Mouse (Mus musculus): ENCODE measurements around the gene Ccdc63. TPM values are rescaled to one million over a fixed set of nuclear protein-coding genes. Genes with fewer than 3 reads are reported as not detected.
"Not testable (repeated sequence)": the region's sequence is repeated elsewhere in the genome, so short reads cannot be mapped to it uniquely, and the experiment has no call there.

Gene Ccdc63
- polyA plus RNA-seq, 1 experiment = not detected

DNA sequence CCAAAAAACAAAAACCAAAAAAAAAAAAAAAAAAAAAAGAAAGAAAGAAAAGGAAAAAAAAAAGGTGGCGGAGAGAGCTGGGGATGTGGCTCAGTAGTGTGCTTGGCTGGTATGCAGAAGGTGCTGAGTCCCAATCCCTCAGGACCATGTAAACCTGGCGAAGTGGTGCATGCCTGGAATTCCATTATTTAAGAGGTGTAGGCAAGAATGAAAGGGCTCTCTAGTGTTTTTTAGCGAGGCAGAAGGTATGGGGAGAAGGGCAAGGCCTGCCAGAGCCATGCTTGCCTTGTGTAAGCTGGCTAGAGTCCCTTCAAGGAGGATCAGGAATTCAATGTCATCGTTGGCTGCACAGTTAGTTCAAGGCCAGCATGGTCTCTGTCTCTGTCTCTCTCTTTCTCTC is 4.2 kb upstream of the Ccdc63 start:
- no peak overlapping the region for H3ac ChIP-seq (ENCODE audit: control insufficient read depth, insufficient read length)
- TF ChIP-seq E2F4 (IDR thresholded peaks at IDR 0.05; ENCODE audit: insufficient read depth) (no peak), POLR2A (IDR thresholded peaks at IDR 0.05; ENCODE audit: insufficient read length, low read depth) (no peak)
- H3K79me2 ChIP-seq (ENCODE audit: control insufficient read depth, insufficient read depth) = no peaks in the 10 kb centered on the region
- H3K36me3 ChIP-seq (ENCODE audit: control insufficient read depth, insufficient read depth) = no peaks in the 10 kb centered on the region
- no peaks in the 10 kb centered on the region for H3K27me3 ChIP-seq (ENCODE audit: control insufficient read depth, insufficient read depth, insufficient read length)
- H3K4me3 ChIP-seq = no peak overlapping the region
- H3K4me2 ChIP-seq (ENCODE audit: low read depth) = no peak overlapping the region

DNA sequence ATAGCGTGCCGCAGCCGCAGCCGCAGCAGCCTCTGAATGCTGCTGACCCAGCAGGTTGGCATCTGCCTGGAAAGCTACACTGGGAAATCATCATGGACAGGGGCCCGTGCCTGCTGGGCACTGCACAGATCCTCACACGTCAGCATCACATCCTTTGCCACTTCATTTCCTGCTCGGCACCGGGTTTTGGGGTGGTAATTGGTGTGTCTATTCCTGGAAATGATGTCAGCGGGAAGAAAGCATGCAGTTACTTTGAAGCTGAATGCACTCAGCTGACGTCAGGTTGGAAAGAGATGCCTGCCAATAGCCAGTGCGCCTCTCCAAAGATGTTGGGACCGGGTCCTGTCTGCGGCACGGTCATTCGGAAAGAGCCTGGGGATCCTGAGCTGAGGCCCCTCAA is 2.9 kb upstream of the Ccdc63 start:
- H3ac ChIP-seq (ENCODE audit: control insufficient read depth, insufficient read length) = no peak overlapping the region
- no peak overlapping the region for H3K4me3 ChIP-seq
- no peak overlapping the region for H3K4me2 ChIP-seq (ENCODE audit: low read depth)
- TF ChIP-seq SRF (IDR thresholded peaks at IDR 0.05; ENCODE audit: control insufficient read depth, insufficient read length, low read depth) (no peak), MYOD1 (IDR thresholded peaks at IDR 0.05; ENCODE audit: control insufficient read depth in 1 of 3, insufficient read length in 2 of 3, low read depth in 2 of 3) (no peak), REST (IDR thresholded peaks at IDR 0.05; ENCODE audit: insufficient read depth, insufficient read length) (no peak)
- H3K79me2 ChIP-seq (ENCODE audit: control insufficient read depth, insufficient read depth) = no peaks in the 10 kb centered on the region
- H3K27me3 ChIP-seq (ENCODE audit: control insufficient read depth, insufficient read depth, insufficient read length) = no peaks in the 10 kb centered on the region
- H3K36me3 ChIP-seq (ENCODE audit: control insufficient read depth, insufficient read depth) = no peaks in the 10 kb centered on the region

DNA sequence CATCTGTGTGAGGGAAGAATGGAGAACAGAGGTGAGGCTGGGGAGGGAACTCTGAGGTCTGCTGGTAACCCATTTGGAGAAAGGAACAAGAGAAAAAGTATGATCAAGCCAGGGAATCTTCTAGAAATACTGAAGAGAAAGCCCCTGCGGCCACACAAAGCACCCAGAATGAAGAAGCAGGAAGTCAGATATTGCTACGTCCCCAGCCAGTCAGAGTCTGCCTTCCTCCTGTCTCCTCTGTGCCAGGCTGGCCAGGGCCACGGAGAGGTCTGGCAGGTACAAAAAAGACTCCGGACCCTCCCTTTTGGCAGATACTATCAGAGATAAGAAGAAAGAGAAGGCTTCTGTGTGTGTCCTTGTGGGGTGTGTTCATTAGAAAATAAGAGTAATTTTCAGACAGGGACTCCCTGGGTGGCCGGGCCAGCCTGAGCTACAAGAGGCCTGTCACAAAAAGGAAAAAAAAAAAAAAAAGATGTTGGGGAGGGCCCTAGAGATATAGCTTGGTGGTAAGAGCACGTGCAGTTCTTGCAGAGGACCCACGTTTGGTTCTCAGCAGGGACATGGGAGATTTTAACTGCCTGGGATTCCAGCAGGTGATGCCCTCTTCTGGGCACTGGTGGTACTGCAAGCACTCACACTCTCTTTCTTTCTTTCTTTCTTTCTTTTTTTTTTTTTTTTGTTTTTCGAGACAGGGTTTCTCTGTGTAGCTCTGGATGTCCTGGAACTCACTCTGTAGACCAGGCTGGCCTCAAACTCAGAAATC is 1.8 kb upstream of the Ccdc63 start:
- no peak for TF ChIP-seq MYOD1 (IDR thresholded peaks at IDR 0.05; ENCODE audit: control insufficient read depth in 1 of 3, insufficient read length in 2 of 3, low read depth in 2 of 3)
- no peak for TF ChIP-seq REST (IDR thresholded peaks at IDR 0.05; ENCODE audit: insufficient read depth, insufficient read length)
- TF ChIP-seq CEBPB (IDR thresholded peaks at IDR 0.05; ENCODE audit: insufficient read depth, poor library complexity, severe bottlenecking) = no peak
- TF ChIP-seq SRF (IDR thresholded peaks at IDR 0.05; ENCODE audit: control insufficient read depth, insufficient read length, low read depth) = no peak
- no peak for TF ChIP-seq MAX (IDR thresholded peaks at IDR 0.05; ENCODE audit: low read depth)
- TF ChIP-seq MYOG (IDR thresholded peaks at IDR 0.05; ENCODE audit: control insufficient read depth in 1 of 3, insufficient read depth in 1 of 3, insufficient read length in 2 of 3, low read depth in 2 of 3) = no peak
- TF ChIP-seq E2F4 (IDR thresholded peaks at IDR 0.05; ENCODE audit: insufficient read depth) = no peak
- TF ChIP-seq TCF12 (IDR thresholded peaks at IDR 0.05; ENCODE audit: insufficient read depth, poor library complexity, severe bottlenecking) = no peak
- no peak for TF ChIP-seq USF1 (IDR thresholded peaks at IDR 0.05; ENCODE audit: low read depth)
- TF ChIP-seq POLR2AphosphoS2 (IDR thresholded peaks at IDR 0.05; ENCODE audit: insufficient read length, low read depth) = no peak
- TF ChIP-seq POLR2A (IDR thresholded peaks at IDR 0.05; ENCODE audit: insufficient read length, low read depth) = no peak
- no peak for TF ChIP-seq TCF3 (IDR thresholded peaks at IDR 0.05; ENCODE audit: insufficient read length, low read depth)
- H3K79me2 ChIP-seq (ENCODE audit: control insufficient read depth, insufficient read depth) = no peaks in the 10 kb centered on the region
- no peaks in the 10 kb centered on the region for H3K36me3 ChIP-seq (ENCODE audit: control insufficient read depth, insufficient read depth)
- no peak overlapping the region for H3K4me3 ChIP-seq
- H3K27me3 ChIP-seq (ENCODE audit: control insufficient read depth, insufficient read depth, insufficient read length) = no peaks in the 10 kb centered on the region
- no peak overlapping the region for H3K4me2 ChIP-seq (ENCODE audit: low read depth)
- H3ac ChIP-seq (ENCODE audit: control insufficient read depth, insufficient read length) = no peak overlapping the region

DNA sequence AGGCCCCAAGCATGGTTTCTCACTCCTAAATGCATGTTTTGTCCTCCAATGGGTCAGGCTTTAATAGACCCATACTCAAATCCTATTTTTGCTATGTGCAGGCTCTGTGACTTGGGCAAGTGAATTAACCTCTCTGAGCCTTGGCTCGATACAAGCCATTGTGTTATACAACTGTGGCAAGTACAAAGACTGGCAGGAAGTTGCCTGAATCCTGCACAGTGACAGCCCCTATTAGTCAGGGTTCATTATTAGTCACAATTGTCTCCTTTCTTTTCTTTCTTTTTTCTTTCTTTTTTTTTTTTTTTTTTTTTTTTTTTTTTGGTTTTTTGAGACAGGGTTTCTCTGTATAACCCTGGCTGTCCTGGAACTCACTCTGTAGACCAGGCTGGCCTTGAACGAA is 852 bp downstream of the Ccdc63 start:
- H3K79me2 ChIP-seq (ENCODE audit: control insufficient read depth, insufficient read depth); H3K36me3 ChIP-seq (ENCODE audit: control insufficient read depth, insufficient read depth); H3ac ChIP-seq (ENCODE audit: control insufficient read depth, insufficient read length); H3K4me2 ChIP-seq (ENCODE audit: low read depth); H3K27me3 ChIP-seq (ENCODE audit: control insufficient read depth, insufficient read depth, insufficient read length); H3K4me3 ChIP-seq: not testable (repeated sequence)

DNA sequence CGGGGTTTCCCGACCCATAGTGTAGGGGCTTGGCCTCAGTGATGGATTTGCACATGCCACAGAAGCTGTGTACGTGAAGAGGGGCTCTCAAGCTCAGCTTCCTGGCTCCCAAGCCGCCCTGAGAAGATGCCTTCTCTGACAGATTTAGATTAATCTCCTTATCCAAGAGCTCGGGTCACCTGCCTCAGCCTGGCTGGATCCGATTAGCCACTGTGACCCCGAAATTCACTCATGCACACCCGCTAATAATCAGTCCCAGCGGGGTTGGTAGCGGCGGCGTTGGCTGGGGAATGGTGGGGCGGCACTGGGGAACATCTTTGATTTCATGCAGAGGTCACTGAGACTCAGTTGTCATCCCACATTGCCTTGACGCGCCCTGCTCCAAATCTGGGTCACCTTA is 1.8 kb downstream of the Ccdc63 start:
- no peak for TF ChIP-seq TCF3 (IDR thresholded peaks at IDR 0.05; ENCODE audit: insufficient read length, low read depth)
- no peak for TF ChIP-seq REST (IDR thresholded peaks at IDR 0.05; ENCODE audit: insufficient read depth, insufficient read length)
- no peak for TF ChIP-seq POLR2A (IDR thresholded peaks at IDR 0.05; ENCODE audit: insufficient read length, low read depth)
- no peak for TF ChIP-seq TCF12 (IDR thresholded peaks at IDR 0.05; ENCODE audit: insufficient read depth, poor library complexity, severe bottlenecking)
- no peak for TF ChIP-seq USF1 (IDR thresholded peaks at IDR 0.05; ENCODE audit: low read depth)
- no peak for TF ChIP-seq MYOG (IDR thresholded peaks at IDR 0.05; ENCODE audit: control insufficient read depth in 1 of 3, insufficient read depth in 1 of 3, insufficient read length in 2 of 3, low read depth in 2 of 3)
- no peak for TF ChIP-seq SRF (IDR thresholded peaks at IDR 0.05; ENCODE audit: control insufficient read depth, insufficient read length, low read depth)
- no peak for TF ChIP-seq CEBPB (IDR thresholded peaks at IDR 0.05; ENCODE audit: insufficient read depth, poor library complexity, severe bottlenecking)
- TF ChIP-seq E2F4 (IDR thresholded peaks at IDR 0.05; ENCODE audit: insufficient read depth) = no peak
- TF ChIP-seq POLR2AphosphoS2 (IDR thresholded peaks at IDR 0.05; ENCODE audit: insufficient read length, low read depth) = no peak
- no peak for TF ChIP-seq MYOD1 (IDR thresholded peaks at IDR 0.05; ENCODE audit: control insufficient read depth in 1 of 3, insufficient read length in 2 of 3, low read depth in 2 of 3)
- no peak for TF ChIP-seq MAX (IDR thresholded peaks at IDR 0.05; ENCODE audit: low read depth)
- no peaks in the 10 kb centered on the region for H3K79me2 ChIP-seq (ENCODE audit: control insufficient read depth, insufficient read depth)
- no peak overlapping the region for H3K4me2 ChIP-seq (ENCODE audit: low read depth)
- no peak overlapping the region for H3K4me3 ChIP-seq
- H3ac ChIP-seq (ENCODE audit: control insufficient read depth, insufficient read length) = no peak overlapping the region
- H3K36me3 ChIP-seq (ENCODE audit: control insufficient read depth, insufficient read depth) = no peaks in the 10 kb centered on the region
- H3K27me3 ChIP-seq (ENCODE audit: control insufficient read depth, insufficient read depth, insufficient read length) = no peaks in the 10 kb centered on the region
